Comparison of ENCODE assay signal across 8 mouse cellular contexts in the genomic region with DNA sequence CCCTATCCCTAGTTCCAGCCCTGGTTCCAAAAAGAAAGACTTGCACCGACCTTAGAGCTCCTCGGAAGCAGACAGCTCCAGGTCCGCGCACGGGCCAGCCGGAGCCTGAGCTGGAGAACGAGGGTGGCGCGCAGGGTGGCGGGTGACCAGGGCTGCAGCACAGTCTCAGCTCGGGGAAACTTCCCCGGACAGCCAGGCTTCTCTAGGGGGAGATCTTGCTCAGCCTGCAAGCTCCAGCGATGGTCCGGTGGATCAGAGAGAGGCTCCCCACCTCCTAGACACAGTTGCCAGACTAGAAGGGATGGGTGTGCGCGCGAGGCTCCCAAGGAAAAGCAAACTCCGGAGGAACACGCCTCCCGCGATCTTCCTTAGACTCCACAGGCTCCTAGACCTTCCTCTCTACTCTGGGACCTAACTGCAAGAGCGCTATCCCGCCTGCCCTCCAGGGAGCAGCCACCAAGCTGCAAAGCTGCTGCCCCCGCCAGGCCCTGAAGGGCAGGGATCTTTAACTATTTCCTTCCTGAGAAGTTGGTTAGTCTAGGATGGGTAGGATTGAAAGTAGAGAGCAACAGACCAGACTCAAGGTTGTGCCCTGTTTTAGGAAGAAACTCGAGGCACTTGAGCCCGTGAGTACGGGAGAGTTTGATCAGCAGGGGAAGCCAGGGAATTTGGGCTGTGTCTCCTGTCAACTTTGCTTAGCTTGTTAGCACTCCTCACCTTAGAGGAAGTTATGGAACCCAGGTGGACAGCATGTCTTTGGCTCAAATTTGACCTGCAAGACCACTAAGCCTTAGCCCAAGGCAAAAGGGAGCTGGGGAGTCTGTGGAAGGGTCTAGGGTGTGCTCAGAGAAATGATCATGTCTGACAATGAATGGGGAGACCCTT. TPM values are rescaled to one million over a fixed set of nuclear protein-coding genes. Genes with fewer than 3 reads are reported as not detected.
DNase-seq lines count a peak whose midpoint lies in the region; ATAC-seq and TF ChIP-seq lines count a peak whose summit lies in the region.

A gene (minus strand): TSS at position 419 of the 885 bp plus-strand sequence.

- peak; percentile 65 for ATAC-seq in liver, embryonic 11.5 days (replicated peaks; ENCODE audit: low FRiP score)

- no peak for TF ChIP-seq POLR2A in kidney, adult 2 months (IDR thresholded peaks at IDR 0.05; ENCODE audit: low read depth, low read length)

- peak within 1 kb of the TSS; percentile 81 for H3K4me3 ChIP-seq in embryonic facial prominence, embryonic 10.5 days
- peak within 1 kb of the TSS; percentile 45 for H3K4me3 ChIP-seq in kidney, adult 2 months (ENCODE audit: insufficient read depth, low read depth, low read length)
- H3K4me3 ChIP-seq in liver, embryonic 11.5 days (ENCODE audit: low read depth, low read length), result peak within 1 kb of the TSS; percentile 58

- no peak for TF ChIP-seq CTCF in kidney, adult 2 months (conservative IDR thresholded peaks at IDR 0.05; ENCODE audit: insufficient read depth, insufficient read length, low read depth, low read length)

- no peaks in the 10 kb centered on the region for H3K9me3 ChIP-seq in embryonic facial prominence, embryonic 10.5 days
- no peaks in the 10 kb centered on the region for H3K9me3 ChIP-seq in liver, embryonic 11.5 days (ENCODE audit: control insufficient read depth, low read length)

- peaks cover 11% of the 10 kb centered on the region for H3K36me3 ChIP-seq in embryonic facial prominence, embryonic 10.5 days (replicated peaks)
- no peaks in the 10 kb centered on the region for H3K36me3 ChIP-seq in kidney, adult 2 months (ENCODE audit: control insufficient read depth, insufficient read depth, low read length)
- no peaks in the 10 kb centered on the region for H3K36me3 ChIP-seq in liver, embryonic 11.5 days (ENCODE audit: control insufficient read depth, insufficient read depth, low read length)

- DNase-seq in cerebellum, postnatal 14 days, result peak; percentile 8 to 27
- no peak for DNase-seq in cerebellum, adult 11 months
- DNase-seq in embryonic facial prominence, embryonic 10.5 days (ENCODE audit: low spot score), result peak; percentile 82
- DNase-seq in heart, adult 8-10 months (ENCODE audit: low spot score), result peak; percentile 56
- peak; percentile 38 for DNase-seq in kidney, adult 2 months
- DNase-seq in liver, embryonic 11.5 days (ENCODE audit: low spot score), result peak; percentile 74
- peak; percentile 82 for DNase-seq in neural tube, embryonic 10.5 days (ENCODE audit: extremely low spot score, low spot score)
- DNase-seq in urinary bladder, postnatal 4 days (ENCODE audit: low spot score in 2 of 2), result peak; percentile 65 to 69

- H3K27ac ChIP-seq in embryonic facial prominence, embryonic 10.5 days (replicated peaks), result peak within 1 kb of the TSS; percentile 95
- H3K27ac ChIP-seq in kidney, adult 2 months (ENCODE audit: insufficient read depth, low read depth, low read length), result peak within 1 kb of the TSS; percentile 55
- peak within 1 kb of the TSS; percentile 78 for H3K27ac ChIP-seq in liver, embryonic 11.5 days (ENCODE audit: low read depth, low read length)

- peak within 1 kb of the TSS; percentile 78 for H3K4me2 ChIP-seq in liver, embryonic 11.5 days

- WGBS in embryonic facial prominence, embryonic 10.5 days, result under 1% methylated on average over 27 of the region's 27 CpGs
- WGBS in kidney, adult 2 months, result 3% methylated on average over 27 of the region's 27 CpGs
- WGBS in liver, embryonic 11.5 days, result 1% methylated on average over 27 of the region's 27 CpGs

- H3K9ac ChIP-seq in liver, embryonic 11.5 days (ENCODE audit: low read depth, low read length), result peak within 1 kb of the TSS; percentile 62

- no peaks in the 10 kb centered on the region for H3K27me3 ChIP-seq in embryonic facial prominence, embryonic 10.5 days (replicated peaks; ENCODE audit: low read depth, poor library complexity, severe bottlenecking)
- no peaks in the 10 kb centered on the region; the same call in 1 of the 2 replicates for H3K27me3 ChIP-seq in kidney, adult 2 months (replicated peaks; ENCODE audit: control insufficient read depth, insufficient read depth, low read length)
- H3K27me3 ChIP-seq in liver, embryonic 11.5 days (replicated peaks; ENCODE audit: control insufficient read depth, insufficient read depth, low read length), result no peaks in the 10 kb centered on the region

- H3K4me1 ChIP-seq in embryonic facial prominence, embryonic 10.5 days, result peaks cover 61% of the 10 kb centered on the region
- no peaks in the 10 kb centered on the region for H3K4me1 ChIP-seq in kidney, adult 2 months (ENCODE audit: control insufficient read depth, insufficient read depth, low read length)
- H3K4me1 ChIP-seq in liver, embryonic 11.5 days (replicated peaks; ENCODE audit: control insufficient read depth, insufficient read depth, low read length), result peaks cover 18% of the 10 kb centered on the region

RNA-seq across cellular contexts. Expression of the gene that starts here (rescaled TPM):
- polyA plus RNA-seq in embryonic facial prominence, embryonic 10.5 days (2016; fragmentation: Nextera tagmentation; extraction: Ambion mirVana), result 30.8 and 36.4 TPM in 2 replicates
- total RNA-seq in heart, adult 8-10 months (2022), result 10 to 100 TPM; 28.9 to 43.3 (median 39.1) TPM
- 3.7 and 4.1 TPM in 2 replicates for polyA plus RNA-seq in kidney, adult 2 months (2012; rRNA removed)
- 8.1 and 11.8 TPM in 2 replicates for polyA plus RNA-seq in liver, embryonic 11.5 days (2014; fragmentation: Nextera tagmentation; extraction: Ambion mirVana)
